Mouse (Mus musculus) olfactory bulb, adult 2 months (tissue): ENCODE measurements around the gene Zfp566. TPM values are rescaled to one million over a fixed set of nuclear protein-coding genes. Genes with fewer than 3 reads are reported as not detected.

Experiments used
- H3K27ac ChIP-seq: fragments of 200-500 bp; 2 replicates; pipeline ENCODE4 v1.5.1; 2012; ENCODE audit warnings: low read depth, low read length; ENCODE audit not compliant: insufficient read depth
- H3K4me1 ChIP-seq: fragments of 200-500 bp; 2 replicates; pipeline ENCODE4 v1.6.1; 2012; ENCODE audit warnings: low read length; ENCODE audit not compliant: control insufficient read depth, insufficient read depth
- H3K4me3 ChIP-seq: fragments of 200-500 bp; 2 replicates; pipeline ENCODE4 v1.5.1; 2012; ENCODE audit warnings: mild to moderate bottlenecking, low read depth, low read length, moderate library complexity; ENCODE audit not compliant: insufficient read depth
- CTCF ChIP-seq: fragments of 200-500 bp; IDR thresholded peaks from 2 replicates; pipeline ENCODE4 v1.5.1; 2012; ENCODE audit warnings: low read depth, mild to moderate bottlenecking, low read length, moderate library complexity; ENCODE audit not compliant: insufficient read depth
- POLR2A ChIP-seq: fragments of 200-500 bp; IDR thresholded peaks from 2 replicates; pipeline ENCODE4 v1.6.1; 2012; ENCODE audit warnings: mild to moderate bottlenecking, low read depth, low read length, moderate library complexity; ENCODE audit not compliant: insufficient read depth
- WGBS: fragments of 180-500 bp; shearing (Covaris S2); methylation state at CpG from one replicate; pipeline ENCODE4 v1.1.7; 2018; 5-methylcytosine and 5-hydroxymethylcytosine counted together
- polyA plus RNA-seq: library from polyadenylated mRNA; stranded (reverse); fragments of >200 nt; gene quantifications from 2 replicates; pipeline ENCODE4 v1.2.4, GENCODE M21; 2012; ENCODE audit warnings: low replicate concordance; ENCODE audit not compliant: missing spikeins, insufficient read depth, insufficient read length

Gene Zfp566
- polyA plus RNA-seq, 1 experiment = not detected

DNA sequence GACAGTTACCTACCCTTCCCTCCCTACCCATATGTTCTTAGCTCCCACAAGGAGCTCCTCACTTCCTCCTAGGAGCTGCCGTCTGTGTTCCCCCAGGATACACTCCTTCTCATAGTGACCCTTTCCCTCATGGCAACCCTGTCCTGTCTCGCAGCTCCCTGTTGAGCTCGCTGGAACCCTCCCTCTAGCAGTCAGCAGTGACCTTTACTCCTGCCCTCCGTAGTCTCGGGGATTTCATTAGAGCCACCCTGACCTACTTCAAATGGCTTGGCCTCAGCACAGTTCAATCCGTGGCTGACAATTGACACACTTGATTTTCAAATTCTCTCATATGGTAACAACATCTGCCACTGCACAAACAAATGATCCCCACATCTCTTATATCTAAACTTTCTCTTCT, 59.6 kb downstream of the Zfp566 start:
- no peaks in the 10 kb centered on the region for H3K4me1 ChIP-seq
- no peak for TF ChIP-seq POLR2A
- TF ChIP-seq CTCF = no peak
- no peak overlapping the region for H3K27ac ChIP-seq
- 54% methylated on average over 6 of the region's 6 CpGs for WGBS
- H3K4me3 ChIP-seq = no peak overlapping the region

- Histone ChIP-seq H3K4me3 (no peak overlapping the region), H3K4me1 (no peaks in the 10 kb centered on the region), H3K27ac (no peak overlapping the region)
- no peak for TF ChIP-seq POLR2A
- no peak for TF ChIP-seq CTCF
- WGBS = 94% methylated on average over 3 of the region's 3 CpGs
These were observed 61.8 kb downstream of the Zfp566 start for GRCm38 (mm10) chr7:30028572-30028971.

Other genes starting within 250 kb of the Zfp566 start
- not detected in 2 replicates for gene Zfp940, start 236.9 kb downstream of the Zfp566 start, polyA plus RNA-seq
- gene Zfp420, start 230.5 kb downstream of the Zfp566 start, polyA plus RNA-seq = not detected in 2 replicates
- not detected in 2 replicates for gene Zfp27, start 184.0 kb downstream of the Zfp566 start, polyA plus RNA-seq
- gene Zfp383, start 182.3 kb downstream of the Zfp566 start, polyA plus RNA-seq = not detected in 2 replicates
- gene Zfp74, start 136.4 kb downstream of the Zfp566 start, polyA plus RNA-seq = not detected in 2 replicates
- not detected in 2 replicates for gene Zfp568, start 106.6 kb downstream of the Zfp566 start, polyA plus RNA-seq
- not detected in 2 replicates for gene Zfp14, start 39.1 kb downstream of the Zfp566 start, polyA plus RNA-seq
- gene Zfp82, start 17.6 kb downstream of the Zfp566 start, polyA plus RNA-seq = not detected in 2 replicates
- not detected in 2 replicates for gene Gm26920, start 117 bp downstream of the Zfp566 start, polyA plus RNA-seq
- 238 TPM in 1 of 2 replicates, not detected in the other for gene Zfp260, start 4.2 kb upstream of the Zfp566 start, polyA plus RNA-seq
- gene Zfp382, start 31.4 kb upstream of the Zfp566 start, polyA plus RNA-seq = not detected in 2 replicates
- gene Zfp146, start 79.2 kb upstream of the Zfp566 start, polyA plus RNA-seq = not detected in 2 replicates
- gene Cox7a1, start 93.6 kb upstream of the Zfp566 start, polyA plus RNA-seq = not detected in 2 replicates
- gene Capns1, start 108.3 kb upstream of the Zfp566 start, polyA plus RNA-seq = 469 TPM in 1 of 2 replicates, not detected in the other
- not detected in 2 replicates for gene Polr2i, start 141.4 kb upstream of the Zfp566 start, polyA plus RNA-seq
- not detected in 2 replicates for gene Tbcb, start 141.7 kb upstream of the Zfp566 start, polyA plus RNA-seq
- gene Ovol3, start 145.2 kb upstream of the Zfp566 start, polyA plus RNA-seq = not detected in 2 replicates
- not detected in 2 replicates for gene Thap8, start 189.6 kb upstream of the Zfp566 start, polyA plus RNA-seq
- not detected in 2 replicates for gene Wdr62, start 189.9 kb upstream of the Zfp566 start, polyA plus RNA-seq
- gene Clip3, start 201.2 kb upstream of the Zfp566 start, polyA plus RNA-seq = 737 TPM in 1 of 2 replicates, not detected in the other
- not detected in 2 replicates for gene Alkbh6, start 218.2 kb upstream of the Zfp566 start, polyA plus RNA-seq
- not detected in 2 replicates for gene Syne4, start 224.3 kb upstream of the Zfp566 start, polyA plus RNA-seq
- not detected in 2 replicates for gene E130208F15Rik, start 231.2 kb upstream of the Zfp566 start, polyA plus RNA-seq
- not detected in 2 replicates for gene Sdhaf1, start 233.4 kb upstream of the Zfp566 start, polyA plus RNA-seq